Mouse (Mus musculus) induced T-regulatory cell, adult 2 months (primary cell): ENCODE measurements around the gene Plcl2.
A peak's percentile ranks its signal among the peaks of the same experiment; 100 is the strongest.
"Not testable (repeated sequence)": the region's sequence is repeated elsewhere in the genome, so short reads cannot be mapped to it uniquely, and the experiment has no call there.

Experiments used
- DNase-seq: peaks from one replicate; pipeline ENCODE4 v3.0.0-alpha.2; 2012; ENCODE audit warnings: low read depth

Gene Plcl2

DNA sequence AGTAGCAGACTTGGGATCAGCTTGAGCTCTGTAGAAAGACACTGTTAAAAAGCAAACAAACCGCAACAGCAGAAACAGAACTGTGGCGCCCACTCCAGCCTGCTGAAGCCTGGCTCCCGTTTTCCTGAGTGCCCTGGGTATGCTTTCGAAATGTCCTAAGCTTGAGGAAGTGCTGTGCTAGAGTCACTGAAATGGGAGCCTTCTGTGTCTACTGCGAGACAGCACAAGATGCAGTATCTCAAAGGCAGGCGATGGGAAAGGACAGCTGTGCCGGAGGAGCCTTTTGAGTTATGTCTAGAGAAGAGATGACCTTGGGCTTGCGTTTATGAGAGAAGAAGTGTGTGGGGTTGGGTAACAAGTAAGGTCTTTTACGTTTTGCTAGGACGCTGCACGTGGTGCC, 166.0 kb downstream of the Plcl2 start:
- no peak for DNase-seq

DNA sequence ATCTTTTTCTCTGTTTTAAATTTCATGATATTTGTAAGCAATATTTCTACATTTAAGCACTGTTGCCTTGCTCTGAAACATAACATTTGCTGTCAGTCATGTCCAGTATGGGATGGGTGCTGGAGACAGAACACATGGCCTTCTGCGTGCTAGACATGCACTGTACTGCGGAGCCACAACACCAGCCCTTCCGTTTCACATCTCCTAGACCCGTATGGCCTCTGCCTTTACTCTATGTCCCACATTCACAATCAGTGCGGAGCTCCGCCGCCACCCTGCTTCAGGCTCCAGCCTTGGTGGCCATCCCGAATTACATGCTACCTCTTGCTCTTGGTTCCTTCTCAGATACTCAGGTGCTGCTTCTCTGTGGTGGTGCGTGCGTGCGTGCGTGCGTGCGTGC, 168.1 kb downstream of the Plcl2 start:
- DNase-seq = no peak

DNA sequence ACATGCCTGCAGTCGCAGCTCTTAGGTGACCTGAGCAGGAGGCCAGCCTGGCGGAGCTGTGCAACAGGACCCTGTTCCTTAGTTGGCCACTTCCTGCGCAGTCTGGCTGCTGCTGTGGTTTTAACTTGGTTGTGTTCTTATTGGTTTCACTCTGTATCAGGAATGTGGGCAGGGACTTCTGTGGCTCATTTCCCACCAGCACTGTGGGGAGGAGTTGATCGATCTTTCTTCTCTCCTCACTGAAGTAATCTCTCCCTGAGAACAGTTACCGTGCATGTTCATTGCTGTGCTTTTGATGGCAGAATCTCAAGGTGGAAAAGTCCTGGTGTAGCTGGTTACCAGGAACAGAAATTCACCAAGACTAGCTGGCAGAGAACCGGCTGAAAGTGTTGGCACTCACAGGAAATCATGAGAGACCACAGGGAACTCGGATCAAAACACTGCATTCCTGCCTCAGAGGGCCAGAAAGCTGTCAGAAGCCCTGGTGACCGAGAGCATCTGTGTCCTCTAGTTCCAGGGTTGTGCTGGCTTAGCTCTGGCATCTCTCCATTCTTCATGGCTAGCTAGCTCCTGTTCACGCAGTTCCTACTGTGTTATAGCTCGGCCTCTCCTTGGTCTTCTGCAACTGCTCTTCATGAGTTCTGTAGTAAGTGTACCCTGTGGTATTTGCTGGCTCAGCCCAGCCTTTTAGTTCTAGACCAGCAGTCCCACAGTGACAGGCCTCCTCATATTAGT, 168.9 kb downstream of the Plcl2 start:
- peak; percentile 53 for DNase-seq

DNA sequence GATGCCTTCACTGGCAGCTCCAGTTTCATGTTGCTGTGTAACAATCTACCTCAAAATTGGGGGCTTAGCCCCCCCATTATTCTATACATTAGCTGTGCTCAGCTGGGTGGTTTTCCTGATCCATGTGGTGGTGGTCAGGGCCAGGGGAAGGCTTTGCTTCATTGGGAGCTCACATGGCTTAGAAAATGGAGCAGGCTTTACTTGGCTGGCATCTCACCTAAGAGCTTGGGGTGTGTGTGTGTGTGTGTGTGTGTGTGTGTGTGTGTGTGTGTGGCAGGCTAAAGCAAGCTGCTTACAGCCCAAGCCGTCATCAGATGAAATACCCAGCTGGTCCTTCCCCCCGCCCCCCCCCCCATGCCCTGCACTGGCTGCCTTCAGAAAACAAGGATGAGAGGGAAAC, 169.5 kb downstream of the Plcl2 start:
- no peak for DNase-seq

DNA sequence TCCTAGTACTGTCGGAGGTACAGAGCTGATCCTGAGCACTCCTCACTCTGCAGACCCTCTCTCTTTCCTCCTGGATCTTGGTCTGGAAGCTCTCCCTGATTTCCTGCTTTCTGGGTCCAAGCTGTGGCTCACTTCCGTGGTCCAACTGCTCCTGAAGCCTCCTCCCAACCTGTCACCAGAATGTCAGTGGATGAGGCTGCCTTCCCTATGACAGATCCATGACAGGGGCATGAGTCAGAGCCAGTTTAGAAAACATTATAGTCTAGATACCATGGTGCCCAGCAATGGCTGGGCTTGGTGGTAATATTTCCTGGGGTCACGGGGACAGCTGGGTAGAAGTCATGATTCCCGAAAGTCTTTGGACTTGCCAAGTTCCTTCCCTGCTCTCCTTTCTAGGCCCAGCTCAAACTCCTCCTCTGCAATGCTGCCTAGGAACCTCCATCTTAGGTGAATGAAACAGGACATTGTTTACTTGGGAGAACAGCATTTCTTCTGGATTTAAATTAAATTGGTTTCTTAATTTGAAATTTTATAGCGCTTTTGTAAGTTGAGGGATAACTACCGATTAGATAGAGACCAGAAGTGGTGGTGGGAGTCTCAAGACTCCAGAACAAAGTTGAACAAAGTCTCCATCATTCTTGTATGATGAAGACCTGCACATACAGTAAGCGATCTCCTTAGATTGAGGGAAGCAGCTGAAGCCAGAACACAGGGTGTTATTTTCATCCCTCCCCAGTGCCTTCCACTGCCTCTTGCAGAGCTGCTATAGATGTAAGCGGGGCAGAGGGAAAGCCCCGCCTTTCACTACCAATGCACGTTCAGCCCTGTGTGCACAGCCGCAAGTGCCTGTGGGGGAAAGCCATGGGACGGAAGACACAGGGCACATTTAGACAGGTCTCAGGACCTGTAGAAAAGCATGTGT, 170.7 kb downstream of the Plcl2 start:
- DNase-seq = no peak

DNA sequence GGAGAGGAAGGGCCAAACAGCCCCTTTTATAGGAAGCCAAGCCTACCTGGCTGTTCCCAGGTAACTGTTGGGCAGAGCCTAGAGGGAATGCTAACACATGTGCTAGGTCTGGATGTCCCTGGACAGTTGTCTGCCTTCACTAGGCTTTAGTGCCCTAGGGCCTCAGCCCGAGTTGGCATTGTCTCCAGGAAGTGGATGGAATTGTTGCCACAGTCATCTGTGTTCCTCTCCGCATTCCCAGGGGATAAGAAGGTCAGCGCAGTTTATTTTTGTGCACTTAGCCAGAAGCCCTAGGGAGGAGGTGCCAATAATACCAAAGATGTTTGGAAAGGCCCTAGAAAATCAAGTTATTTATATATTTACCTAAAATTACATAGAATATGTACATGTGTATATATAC, 173.5 kb downstream of the Plcl2 start:
- no peak for DNase-seq

DNA sequence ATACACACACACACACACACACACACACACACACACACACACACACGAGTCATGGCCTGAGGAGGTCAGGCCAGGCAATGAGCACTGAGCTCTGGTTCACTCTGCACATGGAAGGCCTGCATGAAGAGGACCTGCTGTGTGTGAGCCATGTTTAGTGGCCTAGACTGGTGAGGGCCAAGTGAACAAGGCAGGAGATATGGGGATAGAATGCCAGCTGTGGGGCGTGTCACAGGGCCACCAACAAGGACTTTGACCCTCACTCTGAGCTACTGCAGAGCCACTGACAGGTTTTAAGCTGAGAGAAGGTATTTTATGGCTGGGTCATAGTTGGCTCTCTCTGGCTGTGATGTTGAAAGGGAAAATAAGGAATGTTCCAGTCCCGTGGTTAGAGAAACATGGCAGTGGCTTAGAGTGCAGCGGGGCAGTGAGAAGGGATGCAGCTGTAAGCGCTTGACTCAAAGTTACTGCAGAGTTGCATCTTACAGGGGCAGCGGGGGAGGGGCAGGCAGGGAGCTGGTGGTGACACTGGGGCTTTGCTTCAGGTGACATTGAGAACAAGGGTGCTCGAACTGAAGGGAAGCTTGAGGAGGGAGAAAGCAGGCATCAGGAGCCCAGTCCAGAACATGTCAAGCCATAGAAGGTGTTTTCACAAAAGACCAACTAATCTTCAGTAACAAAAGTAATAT, 175.9 kb downstream of the Plcl2 start:
- no peak for DNase-seq

DNA sequence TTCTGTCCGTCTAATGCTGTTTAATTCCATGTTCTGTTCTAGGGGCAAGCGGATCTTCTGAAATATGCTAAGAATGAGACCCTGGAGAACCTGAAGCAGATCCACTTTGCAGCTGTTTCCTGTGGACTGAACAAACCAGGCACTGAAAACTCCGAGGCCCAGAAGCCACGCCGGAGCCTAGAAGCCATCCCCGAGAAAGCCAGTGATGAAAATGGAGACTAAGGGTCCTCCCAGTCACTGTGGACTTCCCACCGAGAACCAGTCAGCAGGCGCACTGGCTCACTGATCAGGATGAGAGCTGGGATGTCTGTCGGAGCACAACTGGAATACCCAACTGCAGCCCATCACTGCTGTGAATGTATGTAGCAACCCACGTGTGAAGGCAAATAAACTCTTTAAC, 178.5 kb downstream of the Plcl2 start:
- DNase-seq = no peak

DNA sequence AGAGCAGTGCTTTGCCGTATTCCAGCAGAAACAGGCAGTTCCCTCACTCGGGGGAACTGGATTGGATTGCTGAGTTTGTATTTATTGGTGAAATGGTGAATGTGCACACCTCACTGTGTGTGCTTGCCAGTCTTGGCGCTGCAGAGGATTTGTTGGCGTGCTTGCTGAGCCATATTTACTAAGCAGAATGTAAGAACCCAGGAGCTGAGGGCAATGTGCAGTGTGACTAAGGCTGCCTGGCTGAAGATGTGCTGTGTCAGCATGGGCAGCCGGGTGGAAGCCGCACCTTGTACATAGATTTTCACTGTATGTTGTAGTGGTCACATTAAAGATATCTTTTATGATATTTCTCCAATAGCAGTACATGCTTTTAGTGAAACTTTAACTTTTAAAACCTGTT, 178.9 kb downstream of the Plcl2 start:
- no peak for DNase-seq

DNA sequence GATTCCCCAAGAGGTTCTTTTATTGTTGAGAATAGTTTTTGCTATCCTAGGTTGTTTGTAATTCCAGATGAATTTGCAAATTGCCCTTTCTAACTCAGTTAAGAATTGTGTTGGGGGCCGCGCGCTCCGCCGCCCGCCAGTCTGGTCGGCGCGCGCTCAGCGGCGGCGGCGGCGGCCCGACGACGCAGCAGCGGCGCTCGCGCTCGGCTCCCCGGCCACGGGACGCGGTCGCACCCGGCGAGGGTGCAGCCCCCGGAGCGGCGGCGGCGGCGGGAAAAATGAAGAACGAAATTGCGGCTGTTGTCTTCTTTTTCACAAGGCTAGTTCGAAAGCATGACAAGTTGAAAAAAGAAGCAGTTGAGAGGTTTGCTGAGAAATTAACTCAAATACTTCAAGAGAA, 189.2 kb downstream of the Plcl2 start:
- DNase-seq = not testable (repeated sequence)

DNA sequence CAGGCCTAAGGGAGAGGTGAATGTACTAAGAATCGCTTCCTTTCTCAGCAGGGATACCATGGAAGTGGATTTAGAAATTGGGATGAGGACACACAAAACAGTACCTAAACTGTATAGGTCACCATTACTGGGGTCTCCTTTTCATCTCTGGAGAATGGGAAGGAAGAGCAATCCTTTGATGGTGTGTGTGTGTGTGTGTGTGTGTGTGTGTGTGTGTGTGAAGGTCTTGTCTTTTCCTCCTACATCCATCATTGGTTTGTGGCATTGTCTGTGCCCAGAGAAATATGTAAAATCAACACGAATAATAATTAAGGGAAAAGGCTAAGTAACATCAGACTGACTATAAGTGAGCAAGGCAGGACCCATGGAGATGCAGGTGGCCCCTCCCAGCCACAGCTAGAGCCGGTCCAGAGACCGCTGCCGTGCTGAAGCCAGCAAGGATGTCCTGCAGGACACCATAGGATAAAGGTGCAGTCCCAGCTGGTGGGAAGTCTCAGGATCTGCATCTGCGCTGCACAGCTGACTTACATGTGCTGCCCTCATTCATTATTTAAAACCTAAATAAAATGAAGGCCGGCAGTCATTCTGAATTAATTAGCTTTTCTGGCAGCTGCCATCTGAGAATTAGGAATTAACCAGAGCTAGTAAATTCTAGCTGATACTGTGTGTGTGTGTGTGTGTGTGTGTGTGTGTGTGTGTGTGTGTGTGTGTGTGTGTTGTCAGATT, 201.5 kb downstream of the Plcl2 start:
- no peak for DNase-seq

DNA sequence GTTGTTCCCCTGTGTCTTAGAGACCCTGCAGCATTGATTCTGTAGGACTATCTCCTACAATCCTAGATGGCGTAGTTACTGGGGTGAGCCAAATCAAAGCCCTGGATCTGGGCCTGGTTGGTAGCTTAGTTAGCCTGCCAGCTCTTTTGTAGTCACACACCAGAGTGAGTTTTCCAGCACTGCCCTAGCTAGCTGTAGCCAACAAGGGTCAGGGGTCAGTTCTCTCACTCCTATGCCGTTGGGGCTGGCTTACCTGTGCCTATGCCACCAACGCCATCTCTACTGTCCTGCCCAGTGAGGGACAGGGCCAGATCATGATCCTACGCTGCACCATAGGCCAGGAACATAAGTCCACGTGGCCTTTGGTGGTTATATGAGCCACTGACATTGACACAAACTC, 208.4 kb downstream of the Plcl2 start:
- no peak for DNase-seq

DNA sequence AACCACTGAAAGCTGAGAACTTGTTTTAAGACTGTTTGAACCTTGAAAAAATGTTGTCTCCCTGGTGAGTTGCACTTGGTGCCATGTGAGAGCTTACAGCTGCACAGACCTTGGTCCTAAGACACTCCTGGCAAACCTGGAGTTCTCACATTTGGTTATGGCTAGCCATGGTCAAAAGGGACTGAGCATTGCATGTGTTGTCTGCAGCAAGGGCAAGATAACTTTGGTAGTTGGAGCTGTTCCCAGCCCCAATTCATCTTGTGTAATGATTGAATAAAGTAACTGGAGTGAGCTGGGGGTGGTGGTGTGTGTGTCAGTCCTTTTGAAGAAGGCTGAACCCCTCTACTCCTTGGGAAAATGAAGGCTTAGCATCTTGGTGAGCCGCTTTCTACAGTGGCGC, 215.2 kb downstream of the Plcl2 start:
- DNase-seq = no peak

DNA sequence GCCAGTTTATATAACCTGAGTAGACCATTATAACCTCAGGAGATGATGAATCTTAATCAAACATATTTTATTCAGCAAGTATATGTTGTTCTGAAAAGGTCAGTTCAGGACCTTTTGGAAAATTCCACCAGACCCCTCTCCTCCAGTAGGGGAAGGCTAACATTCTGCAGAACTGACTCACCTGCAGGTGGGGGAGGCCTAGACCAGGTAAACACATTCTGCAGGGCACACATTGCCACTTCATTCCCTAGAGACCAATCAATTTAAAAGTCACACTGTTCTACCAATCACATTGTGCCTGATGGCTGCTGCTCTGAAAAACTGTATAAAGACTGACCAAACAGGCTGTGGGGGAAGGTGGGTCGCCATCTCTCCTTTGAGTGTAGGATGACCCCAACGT, 217.1 kb downstream of the Plcl2 start:
- DNase-seq = no peak

DNA sequence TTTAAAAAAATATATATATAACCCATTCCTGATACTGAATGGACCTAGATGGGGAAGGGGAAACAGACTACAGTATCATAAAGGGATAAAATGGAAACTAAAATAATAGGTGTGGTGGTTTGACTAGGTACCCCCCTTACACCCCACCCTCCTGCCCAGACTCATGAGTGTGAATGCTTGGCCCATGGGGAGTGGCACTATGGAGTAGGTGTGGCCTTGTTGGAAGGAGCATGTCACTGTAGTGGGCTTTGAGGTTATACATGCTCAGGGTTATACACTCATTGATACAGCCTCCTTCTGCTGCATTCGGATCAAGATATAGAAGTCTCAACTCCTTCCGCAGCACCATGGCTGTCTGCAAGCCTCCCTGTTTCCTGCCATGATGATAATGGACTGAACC, 219.8 kb downstream of the Plcl2 start:
- no peak for DNase-seq

DNA sequence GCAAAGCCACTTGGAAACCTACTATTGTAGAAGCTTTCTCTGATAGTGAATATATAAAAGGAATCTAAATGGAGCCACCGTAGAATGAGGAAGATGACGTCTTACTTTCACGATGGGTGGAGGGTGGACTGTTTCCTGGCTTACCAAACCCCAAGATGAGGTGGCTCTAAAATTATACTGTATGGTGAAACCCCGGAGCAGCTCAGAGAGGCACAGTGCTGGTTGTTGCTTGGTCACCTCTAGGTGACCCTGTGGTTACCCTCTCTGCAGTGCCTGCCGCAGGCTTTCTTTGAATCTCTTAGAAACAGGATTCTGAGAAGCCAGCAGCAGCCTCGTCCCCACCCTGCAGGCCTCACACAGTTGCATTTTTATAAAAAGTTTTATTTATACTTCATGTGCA, 220.4 kb downstream of the Plcl2 start:
- DNase-seq = peak; percentile 79

DNA sequence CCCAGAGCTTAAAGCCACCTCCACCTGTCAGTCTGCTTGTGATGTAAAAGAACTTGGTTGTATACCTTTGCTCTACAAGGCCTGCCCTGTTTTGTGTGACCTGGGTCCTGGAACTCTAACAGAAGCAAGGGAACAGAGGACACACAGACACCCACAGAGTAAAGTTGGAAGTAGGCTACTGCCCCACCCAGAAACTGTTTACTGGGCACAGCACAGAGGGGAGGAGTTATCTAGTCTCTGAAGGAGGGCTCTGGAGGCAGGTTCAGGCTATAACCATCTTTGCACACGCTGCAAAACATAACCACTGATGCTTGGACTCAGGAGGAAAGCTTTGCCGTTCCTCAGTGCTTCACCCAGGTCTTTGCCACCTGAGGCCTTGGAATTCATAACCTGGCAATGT, 221.7 kb downstream of the Plcl2 start:
- DNase-seq = peak; percentile 59

DNA sequence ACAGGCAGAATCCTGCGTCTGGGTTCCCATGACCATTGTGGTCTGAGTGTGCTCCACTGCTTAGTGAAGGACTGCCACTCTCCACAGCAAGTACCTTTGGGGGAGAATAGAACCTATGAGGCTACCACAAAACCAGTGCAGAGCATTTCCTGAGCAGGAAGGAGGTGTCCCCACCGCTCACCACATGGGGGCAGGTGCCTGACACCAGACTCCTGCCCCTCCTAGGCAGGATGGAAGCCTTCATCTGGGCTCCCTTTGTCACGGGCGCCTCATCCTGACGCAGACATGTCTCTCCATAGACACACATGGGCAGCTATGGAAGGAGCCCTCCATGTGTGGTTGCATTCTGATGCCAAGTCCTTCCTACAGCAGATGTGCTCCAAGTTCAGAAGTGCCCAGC, 222.7 kb downstream of the Plcl2 start:
- DNase-seq = peak; percentile 64

DNA sequence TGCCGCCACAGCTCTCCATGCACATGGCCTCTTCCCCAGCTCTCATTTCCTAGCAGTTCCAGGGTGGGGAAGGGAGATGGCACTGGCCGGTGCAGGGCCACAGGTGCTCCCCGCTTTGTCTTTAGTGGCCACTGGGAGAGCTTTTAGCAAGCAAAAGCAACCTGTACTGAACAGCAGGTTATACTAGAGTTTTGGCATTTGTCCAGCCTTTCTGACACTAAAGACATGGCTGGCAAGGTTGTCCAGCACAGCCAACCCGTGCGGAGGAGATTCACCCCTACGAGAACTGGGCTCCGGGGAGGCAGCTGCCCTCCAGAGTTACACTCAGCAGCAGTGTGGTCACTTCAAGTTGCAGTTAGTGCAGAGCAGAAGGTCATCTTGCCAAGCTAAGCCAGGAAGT, 224.2 kb downstream of the Plcl2 start:
- DNase-seq = no peak

DNA sequence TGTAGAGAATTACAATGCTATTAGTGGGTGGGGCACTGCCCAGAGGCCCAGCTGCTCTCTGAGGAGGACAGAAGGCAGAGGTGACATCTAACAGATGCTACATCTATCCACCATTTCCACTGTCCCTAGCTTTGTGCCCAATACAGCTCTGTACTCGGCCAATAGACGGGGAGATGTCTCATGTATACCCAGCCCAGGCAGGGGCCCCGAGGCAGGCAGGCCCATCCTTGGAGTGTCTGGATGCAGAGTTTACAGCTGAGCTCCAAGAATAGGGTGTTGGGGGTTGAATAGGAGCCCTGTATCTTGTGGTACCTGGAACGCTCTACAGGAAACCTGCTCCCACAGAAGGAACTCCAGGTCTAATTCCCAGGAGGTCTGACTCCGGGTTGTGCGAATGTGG, 225.6 kb downstream of the Plcl2 start:
- no peak for DNase-seq

DNA sequence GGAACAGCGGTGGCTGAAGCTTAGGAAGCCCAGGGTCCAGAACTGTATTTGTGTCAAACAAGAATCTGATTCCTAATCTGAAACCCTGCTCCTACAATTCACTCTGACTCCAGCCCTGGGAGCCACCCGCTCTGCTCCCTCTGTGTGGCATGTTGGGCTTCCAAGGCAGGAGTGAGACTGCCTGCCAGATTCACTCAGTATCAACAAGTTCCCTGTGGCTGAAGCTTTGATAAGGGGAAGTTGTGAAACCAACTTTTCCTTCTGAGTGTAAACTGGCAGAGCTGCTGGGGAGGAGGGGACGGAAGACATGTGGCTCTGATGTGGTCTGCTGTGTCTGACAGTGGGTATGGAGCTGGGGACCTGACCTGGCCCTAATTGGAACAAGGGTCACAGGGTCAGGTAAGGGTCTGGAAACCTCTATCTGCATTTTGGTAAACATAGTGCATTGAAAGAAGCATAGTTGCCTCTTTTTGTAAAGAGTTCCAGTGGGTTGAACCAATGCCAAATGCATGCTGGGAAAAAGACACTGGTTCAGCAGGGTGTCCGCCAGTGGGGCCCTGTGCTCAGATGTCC, 226.3 kb downstream of the Plcl2 start:
- no peak for DNase-seq
